Mouse (Mus musculus) kidney, postnatal 10 days (tissue): ENCODE data around the gene Tnni1.

Source experiments
- DNase-seq: peaks from one replicate; pipeline ENCODE4 v3.0.0; 2021; ENCODE audit warnings: mixed read lengths

Gene Tnni1

GRCm38 (mm10) chr1:135767324-135767890, 11.8 kb upstream of the Tnni1 start:
- DNase-seq: no peak

- DNase-seq: no peak
Measured at GRCm38 (mm10) chr1:135768400-135768799, 10.8 kb upstream of the Tnni1 start.

DNA sequence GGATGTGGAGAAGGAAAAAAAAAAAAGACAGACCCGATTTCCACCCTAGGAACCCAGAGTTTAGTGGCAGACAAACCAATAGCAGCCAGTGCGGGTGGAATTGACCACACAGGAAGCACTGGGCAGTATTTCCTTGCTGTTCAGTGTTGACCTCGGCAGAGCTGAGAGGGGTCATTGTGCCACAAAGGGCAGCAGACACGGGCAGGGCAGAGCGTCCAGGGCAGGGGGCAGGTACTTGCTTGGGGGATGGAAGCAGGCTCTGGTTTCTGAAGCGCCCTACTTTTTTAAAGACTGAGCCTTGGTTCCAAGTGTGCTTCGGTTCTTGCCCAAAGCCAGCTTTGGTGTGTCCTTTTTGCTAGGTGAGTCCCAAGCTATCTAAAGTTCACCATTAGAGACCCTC, 9.0 kb upstream of the Tnni1 start:
- DNase-seq: no peak

DNA sequence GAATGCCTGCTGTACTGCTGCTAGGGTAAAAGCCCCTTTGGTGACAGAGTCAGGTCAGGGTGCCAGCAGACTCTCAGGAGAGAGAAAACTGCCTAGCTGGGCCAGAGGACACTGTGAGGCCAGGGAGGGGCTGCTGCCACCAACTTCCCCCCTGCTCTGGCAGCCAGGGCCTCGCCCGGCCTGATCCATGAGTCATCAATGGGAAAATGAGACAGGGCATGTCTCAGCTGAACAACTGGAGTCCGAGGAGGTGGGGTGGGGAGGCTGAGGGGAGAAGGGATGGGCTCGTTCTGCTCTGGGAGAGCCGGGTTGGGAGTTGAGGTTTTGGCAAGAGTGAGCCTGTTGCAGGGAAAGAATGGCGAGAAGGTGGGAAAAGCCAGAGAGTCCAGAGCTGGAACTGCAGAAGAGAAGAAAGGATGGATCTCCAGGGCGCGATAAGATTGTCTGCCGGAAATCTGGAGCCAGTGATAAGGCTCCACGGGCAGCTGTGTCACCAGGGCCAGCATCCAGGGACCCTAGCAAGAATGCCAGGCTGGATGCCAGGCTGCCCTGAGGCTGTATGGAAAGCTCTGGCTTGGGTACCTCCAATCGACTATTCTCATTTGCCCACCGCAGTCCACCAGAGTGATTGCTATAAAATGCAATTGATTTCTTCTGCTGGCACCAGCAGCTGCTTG, 8.2 kb upstream of the Tnni1 start:
- no peak for DNase-seq

- DNase-seq: no peak
Measured at GRCm38 (mm10) chr1:135771573-135771970, 7.7 kb upstream of the Tnni1 start.

- peak; percentile 48 for DNase-seq
Measured at GRCm38 (mm10) chr1:135776596-135776995, 2.6 kb upstream of the Tnni1 start.

DNA sequence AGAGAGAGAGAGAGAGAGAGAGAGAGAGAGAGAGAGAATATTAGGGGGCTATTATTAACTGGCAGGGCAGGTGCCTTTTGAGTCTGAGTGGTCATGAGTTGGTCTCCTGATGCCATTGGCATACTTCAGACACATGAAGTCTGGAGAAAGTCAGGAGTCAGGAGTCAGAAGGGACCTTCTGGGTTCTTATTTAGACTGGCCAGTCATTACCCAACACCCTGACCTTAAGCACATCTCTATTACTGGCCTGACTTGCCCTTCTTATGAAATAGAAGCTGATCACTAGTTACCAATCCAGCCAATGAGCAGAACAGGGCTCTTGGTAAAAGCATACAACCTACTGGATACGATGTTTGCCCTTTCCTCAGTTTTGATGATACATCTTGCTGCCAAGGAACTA, 2.2 kb upstream of the Tnni1 start:
- DNase-seq: no peak

DNA sequence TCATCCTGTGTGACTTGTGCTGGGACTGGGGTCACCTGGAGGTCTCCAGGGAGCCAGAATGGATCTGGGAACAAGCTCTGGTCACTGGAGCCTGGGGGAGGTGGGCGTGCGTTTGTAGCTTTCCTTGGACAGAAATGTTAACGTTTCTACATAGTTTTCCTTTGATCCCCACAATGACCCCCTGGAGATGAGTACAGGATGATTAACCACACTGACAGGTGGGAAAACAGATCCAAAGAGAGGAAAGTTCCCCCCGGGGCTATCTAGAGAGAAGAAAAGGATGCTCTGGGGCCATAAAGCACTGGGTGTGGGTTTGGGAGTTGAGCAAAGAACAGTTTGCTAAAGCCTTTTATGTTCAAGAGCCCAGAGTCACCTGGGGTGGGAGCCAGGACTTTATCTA, 1.4 kb downstream of the Tnni1 start:
- no peak for DNase-seq

GRCm38 (mm10) chr1:135781220-135781619, 2.0 kb downstream of the Tnni1 start:
- DNase-seq: peak; percentile 89

GRCm38 (mm10) chr1:135782816-135783215, 3.6 kb downstream of the Tnni1 start:
- DNase-seq: no peak

DNA sequence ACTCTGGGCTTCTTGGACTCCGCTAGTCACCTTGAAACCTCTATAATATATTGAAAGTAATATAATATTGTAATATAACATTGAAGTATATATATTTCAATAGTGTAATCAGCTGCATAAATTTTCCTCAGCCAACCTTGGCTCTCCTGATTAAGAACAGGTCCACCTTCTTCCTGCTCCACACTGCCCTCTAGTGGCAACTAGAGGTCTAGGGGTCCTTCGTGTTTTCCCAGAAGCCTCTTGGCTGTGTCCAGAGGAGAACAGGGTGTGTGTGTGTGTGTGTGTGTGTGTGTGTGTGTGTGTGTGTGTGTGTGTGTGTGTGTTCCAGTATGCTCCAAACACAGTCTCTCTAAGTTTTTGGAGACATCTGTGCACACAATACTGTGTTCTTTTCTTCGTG, 8.6 kb downstream of the Tnni1 start:
- DNase-seq: peak; percentile 88

DNA sequence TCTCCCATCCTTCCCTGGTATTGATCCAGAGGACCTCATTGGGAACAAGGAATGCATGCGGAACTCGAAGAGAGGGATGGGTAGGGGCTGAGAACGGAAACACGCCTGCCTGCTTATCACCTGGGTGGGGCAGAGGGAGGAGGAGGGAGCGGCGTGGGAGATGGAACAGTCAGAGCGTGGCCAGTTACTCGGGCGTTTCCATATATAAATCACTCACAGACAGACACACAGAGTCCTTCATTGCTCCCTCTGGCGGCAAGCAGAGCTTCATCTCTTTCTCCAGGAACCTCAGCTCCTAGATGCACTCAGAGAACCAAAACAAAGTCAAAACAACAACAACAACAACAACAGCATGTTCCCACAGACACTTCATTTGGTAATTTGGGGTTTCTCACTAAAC, 9.5 kb downstream of the Tnni1 start:
- peak; percentile 65 for DNase-seq

DNA sequence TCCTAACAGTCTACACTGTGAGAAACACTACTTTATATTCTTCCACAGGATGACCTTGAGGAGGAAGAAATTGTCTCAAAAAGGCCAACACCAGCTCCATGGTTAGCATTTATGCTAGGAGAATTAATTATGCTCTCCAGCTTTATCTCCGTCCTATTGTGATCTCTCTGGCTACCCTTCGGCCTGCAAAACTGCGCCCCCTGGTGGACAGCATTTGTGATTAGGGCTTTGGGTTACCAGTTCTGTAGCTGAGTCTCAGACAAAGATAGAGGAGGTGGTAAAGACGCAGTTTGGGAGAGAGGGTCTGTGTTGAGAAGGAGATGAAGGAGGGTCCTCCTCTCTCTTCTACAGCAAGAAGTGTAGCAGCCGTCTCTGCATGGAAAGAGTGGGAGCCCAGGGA, 10.6 kb downstream of the Tnni1 start:
- DNase-seq: peak; percentile 90

DNA sequence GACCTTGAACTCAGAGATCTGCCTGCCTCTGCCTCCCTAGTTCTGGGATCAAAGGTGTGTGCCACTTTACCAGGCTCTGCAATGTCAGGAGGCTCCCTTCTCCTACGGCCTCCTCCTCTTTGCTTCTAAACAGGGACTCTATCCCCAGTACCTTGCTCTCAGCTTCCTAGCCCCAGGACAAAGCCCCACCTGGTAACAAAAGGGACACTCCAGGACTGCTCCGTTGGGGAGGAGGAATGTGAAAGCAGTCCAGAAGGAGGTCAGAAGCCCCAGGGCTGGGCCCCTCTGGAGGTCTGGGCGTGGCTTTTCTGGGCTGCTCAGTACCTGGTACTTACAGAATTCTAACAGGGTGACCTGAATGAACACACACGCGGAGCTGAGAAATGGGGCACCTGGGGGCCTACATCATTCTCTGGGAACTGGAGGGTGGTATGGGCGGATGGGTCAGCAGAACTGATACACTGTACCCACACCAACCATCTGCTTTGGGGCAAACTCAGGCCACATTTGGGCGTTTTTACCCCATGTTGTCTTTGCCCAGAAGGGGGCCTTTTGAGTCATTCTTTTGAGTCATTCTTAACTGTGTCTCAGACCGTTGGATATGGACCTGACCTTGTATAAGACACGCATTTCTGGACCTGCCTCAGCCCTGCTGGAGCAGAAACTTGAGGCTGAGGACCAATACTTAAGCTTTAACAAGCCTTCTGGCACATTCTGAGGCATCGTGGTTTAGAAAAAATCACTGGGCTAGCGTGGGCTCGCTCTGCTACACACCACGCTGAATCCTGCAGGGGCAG, 13.1 kb downstream of the Tnni1 start:
- DNase-seq: no peak

DNA sequence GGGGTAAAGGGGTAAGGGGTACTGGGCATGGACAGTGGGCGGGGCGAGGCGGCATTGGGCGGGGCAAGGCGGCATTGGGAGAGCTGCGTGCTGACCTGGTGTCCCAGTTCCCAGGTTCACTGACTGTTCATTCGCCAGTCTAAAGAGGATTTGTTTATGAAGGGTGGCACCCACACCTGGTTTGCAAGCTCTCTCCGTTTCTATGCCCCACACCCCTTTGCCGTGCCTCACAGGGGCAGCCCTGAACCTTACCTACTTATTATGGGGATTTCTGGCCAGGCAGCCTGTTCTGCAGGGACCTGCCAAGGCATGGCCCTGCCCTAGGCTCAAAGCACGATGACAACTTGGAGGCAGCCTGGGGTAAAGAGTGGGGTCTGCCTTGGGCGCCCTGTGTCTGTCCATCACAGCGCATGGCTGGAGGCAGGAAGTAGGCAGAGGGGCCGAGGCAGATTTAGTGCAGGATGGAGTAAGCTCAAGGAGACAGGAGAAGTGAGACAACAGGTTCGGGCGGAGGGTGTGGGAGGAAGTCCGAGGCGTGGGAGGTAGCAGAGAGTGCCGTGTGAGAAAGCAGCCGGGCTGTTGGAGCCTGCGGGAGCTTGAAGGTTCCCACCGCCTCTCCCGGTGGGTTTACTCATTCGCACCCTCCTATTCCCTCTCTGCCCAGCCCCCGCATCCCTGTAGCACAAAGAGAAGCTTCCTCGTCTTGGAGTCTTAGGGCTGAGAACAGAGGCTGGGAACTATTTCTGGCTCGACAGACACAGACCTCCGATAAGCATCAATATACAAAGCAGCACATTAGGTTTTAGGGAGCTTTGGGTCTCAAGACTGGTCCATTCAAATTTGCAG, 14.4 kb downstream of the Tnni1 start:
- DNase-seq: peak; percentile 54

DNA sequence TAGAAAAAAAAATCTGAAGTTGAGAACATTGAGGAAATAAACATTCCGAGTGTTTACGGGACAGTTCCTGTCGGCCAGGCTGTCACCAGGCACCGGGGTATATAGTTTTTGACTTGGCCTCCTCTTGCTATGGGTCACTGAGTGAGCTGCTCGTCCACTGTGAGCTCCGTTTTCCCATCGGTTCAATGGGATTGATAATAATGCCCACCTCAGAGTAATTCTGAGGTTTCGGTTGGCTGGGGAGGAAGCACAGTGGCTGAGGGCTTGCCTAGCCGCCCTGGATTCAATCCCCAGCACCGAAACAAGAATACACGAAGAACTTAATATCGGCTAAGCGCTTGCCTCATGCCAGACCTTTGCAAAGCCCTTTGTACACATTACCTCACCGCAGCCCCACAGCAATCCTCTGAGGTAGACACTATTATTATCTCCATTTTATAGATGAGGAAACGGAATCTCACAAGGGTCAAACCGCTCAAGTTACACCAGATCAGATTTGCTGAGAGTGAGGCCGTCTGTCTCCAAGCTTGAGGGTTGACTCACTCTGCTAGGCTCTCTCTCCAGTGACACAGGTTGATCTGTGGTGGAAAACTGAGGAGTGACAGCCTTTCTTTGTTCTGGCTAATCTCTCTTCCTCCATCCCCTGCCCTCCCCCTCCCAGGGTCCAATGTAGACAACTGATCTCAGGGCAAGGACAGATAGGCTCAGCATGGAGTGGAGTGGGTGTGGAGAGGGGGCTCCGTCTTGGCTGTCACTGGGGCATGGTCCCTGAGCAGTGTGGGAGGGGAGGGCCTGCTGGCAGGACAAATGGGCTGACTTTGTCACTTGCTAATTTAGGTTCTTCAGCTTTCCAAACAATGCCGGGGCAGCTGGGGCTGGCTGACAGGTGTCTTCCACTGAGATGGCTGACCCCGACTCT, 15.2 kb downstream of the Tnni1 start:
- no peak for DNase-seq

- no peak for DNase-seq
Measured at GRCm38 (mm10) chr1:135798492-135798891, 19.3 kb downstream of the Tnni1 start.

DNA sequence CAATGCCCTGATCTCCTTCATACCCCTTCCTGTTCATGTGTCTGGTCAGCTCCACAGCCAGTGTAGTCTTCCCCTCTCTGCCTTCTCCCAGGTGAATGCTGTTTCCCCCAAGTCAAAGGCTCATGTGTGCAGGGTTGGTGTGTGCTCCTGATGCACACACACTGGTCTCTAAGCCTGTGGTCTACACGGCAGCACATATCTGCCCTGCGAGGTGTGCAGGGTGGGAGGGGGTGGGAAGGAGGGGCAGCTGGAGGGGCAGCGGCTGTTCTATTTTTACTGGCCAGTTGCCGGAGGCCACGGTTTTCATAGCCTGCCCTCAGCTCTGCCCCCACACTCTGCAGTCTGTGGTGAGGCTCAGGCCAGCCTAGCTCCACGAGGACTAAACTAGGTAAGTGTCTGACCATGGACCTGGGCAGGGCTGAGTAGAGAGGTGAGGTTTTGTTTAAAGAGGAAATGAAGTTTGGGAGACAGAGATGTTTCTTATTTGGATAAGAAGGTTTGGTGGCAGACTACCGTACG, 19.9 kb downstream of the Tnni1 start:
- DNase-seq: no peak

DNA sequence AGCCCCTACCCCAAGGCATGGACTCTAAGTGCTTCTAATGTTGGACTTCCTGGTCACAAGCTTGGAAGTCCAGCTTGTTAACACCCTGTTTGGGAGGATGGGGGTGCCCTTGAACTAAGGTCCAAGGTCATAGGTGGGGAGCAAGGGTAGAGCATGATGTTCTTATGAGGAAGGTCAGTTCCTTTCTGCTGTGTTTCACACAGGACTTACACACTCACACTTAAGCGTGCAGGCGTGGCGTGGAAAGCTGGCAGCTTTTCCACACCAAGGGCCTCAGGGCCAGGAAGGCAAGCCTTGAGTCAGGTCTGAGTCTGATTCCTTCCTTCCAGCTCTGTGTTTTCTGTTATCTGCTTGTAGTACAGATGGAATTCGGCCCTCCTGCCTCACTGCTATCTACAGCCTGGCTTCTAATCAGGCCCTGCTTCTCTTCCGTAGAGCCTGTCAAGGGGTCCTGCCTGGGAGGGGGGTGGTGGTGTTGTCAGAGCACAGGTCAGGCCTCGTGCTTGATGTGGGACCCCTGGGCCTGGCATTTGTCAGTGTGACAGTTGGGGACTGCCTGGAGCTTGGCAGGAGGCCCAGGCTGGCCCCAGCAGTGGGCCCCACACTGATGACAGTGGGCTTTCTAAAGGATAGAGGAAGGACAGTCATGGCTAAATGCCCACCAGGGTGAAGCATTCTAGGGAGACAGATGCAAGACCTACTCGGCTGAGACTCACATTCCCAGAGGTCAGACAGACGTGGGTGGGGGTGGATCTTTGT, 21.1 kb downstream of the Tnni1 start:
- no peak for DNase-seq

GRCm38 (mm10) chr1:135807546-135807945, 28.3 kb downstream of the Tnni1 start:
- no peak for DNase-seq

DNA sequence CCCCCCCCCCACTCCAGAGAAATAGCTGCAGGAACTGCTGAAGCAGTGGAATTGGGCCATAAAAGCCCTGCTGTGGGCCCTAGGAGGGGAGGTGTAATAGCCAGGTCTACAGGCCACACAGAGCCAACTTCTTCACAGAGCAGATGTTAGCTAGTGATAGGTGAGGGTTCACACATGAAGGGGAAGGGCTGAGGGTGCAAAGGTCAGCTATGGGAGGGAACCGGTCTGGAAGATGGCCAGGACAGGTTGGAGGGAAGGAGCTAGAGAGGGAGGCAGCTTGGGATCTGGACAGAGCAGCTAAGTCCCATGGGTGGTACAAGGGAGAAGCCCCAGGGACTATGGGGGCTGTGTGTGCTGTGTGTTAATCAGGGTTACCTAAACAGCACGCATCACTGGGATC, 30.9 kb downstream of the Tnni1 start:
- peak; percentile 61 for DNase-seq
